Mouse (Mus musculus) limb, embryonic 15.5 days (tissue): ENCODE measurements around the gene Evx2. TPM values are rescaled to one million over a fixed set of nuclear protein-coding genes. Genes with fewer than 3 reads are reported as not detected.

ENCODE experiments used
- ATAC-seq: fragments of 200-750 bp; cut with Nextera tagmentation; 2 replicates; pipeline ENCODE4 v1.8.0; 2017; ENCODE audit warnings: low read depth, moderate TSS enrichment; ENCODE audit not compliant: insufficient number of reproducible peaks, low FRiP score, low TSS enrichment
- H3K27ac ChIP-seq: fragments of 300-500 bp; sonication (generic); 2 replicates; pipeline ENCODE4 v1.5.1; 2015; ENCODE audit warnings: moderate library complexity, mild to moderate bottlenecking, inconsistent platforms
- H3K27me3 ChIP-seq: fragments of 300-500 bp; sonication (generic); 2 replicates; pipeline ENCODE4 v1.6.1; 2015; ENCODE audit warnings: inconsistent platforms
- H3K36me3 ChIP-seq: fragments of 300-500 bp; sonication (generic); 2 replicates; pipeline ENCODE4 v1.6.1; 2015; ENCODE audit warnings: inconsistent platforms
- H3K4me1 ChIP-seq: fragments of 300-500 bp; sonication (generic); 2 replicates; pipeline ENCODE4 v1.6.1; 2015; ENCODE audit warnings: inconsistent platforms
- H3K4me2 ChIP-seq: fragments of 300-500 bp; sonication (generic); 2 replicates; pipeline ENCODE4 v1.6.1; 2015; ENCODE audit warnings: mild to moderate bottlenecking, inconsistent platforms
- H3K4me3 ChIP-seq: fragments of 300-500 bp; sonication (generic); 2 replicates; pipeline ENCODE4 v1.5.1; 2015; ENCODE audit warnings: mild to moderate bottlenecking, inconsistent platforms
- H3K9ac ChIP-seq: fragments of 300-500 bp; sonication (generic); 2 replicates; pipeline ENCODE4 v1.6.1; 2015; ENCODE audit warnings: inconsistent platforms
- H3K9me3 ChIP-seq: fragments of 300-500 bp; sonication (generic); 2 replicates; pipeline ENCODE4 v1.6.1; 2016; ENCODE audit warnings: inconsistent platforms
- WGBS: fragments of 180-500 bp; shearing (Covaris S2); methylation state at CpG from one replicate; pipeline ENCODE4 v1.1.7; 2015; 5-methylcytosine and 5-hydroxymethylcytosine counted together
- polyA plus RNA-seq: library from polyadenylated mRNA; unstranded; fragments of >200 nt; fragmentation: Nextera tagmentation; extraction: Ambion mirVana; gene quantifications from 2 replicates; pipeline ENCODE4 v1.2.1, GENCODE M21; 2015

Evx2 gene
- polyA plus RNA-seq, 1 experiment from 2014 or later: 1.4 TPM

- Histone ChIP-seq H3K9me3 (no peaks in the 10 kb centered on the region), H3K4me2 (peak overlapping the region; percentile 49), H3K4me1 (peaks cover 24% of the 10 kb centered on the region), H3K36me3 (no peaks in the 10 kb centered on the region; the same call in 1 of the 2 replicates), H3K9ac (peak overlapping the region; percentile 34), H3K4me3 (peak overlapping the region; percentile 42), H3K27me3 (peaks cover 72% of the 10 kb centered on the region), H3K27ac (peak overlapping the region; percentile 78)
- 4% methylated on average over 27 of the region's 27 CpGs for WGBS
- ATAC-seq: no peak
Measured at GRCm38 (mm10) chr2:74686988-74687697, 27.8 kb upstream of the Evx2 start.

GRCm38 (mm10) chr2:74686301-74686987 lies 27.1 kb upstream of the Evx2 start:
- ATAC-seq: no peak
- Histone ChIP-seq H3K36me3 (no peaks in the 10 kb centered on the region), H3K9me3 (no peaks in the 10 kb centered on the region), H3K4me3 (peak overlapping the region; percentile 42), H3K4me1 (peaks cover 26% of the 10 kb centered on the region), H3K27me3 (peaks cover 72% of the 10 kb centered on the region), H3K9ac (peak overlapping the region; percentile 34), H3K27ac (peak overlapping the region; percentile 78), H3K4me2 (peak overlapping the region; percentile 49)
- WGBS: 10% methylated on average over 17 of the region's 17 CpGs

GRCm38 (mm10) chr2:74685059-74685603 lies 25.8 kb upstream of the Evx2 start:
- peak overlapping the region; percentile 60 for H3K4me3 ChIP-seq
- peaks cover 21% of the 10 kb centered on the region for H3K4me1 ChIP-seq
- WGBS: 32% methylated on average over 4 of the region's 4 CpGs
- peak overlapping the region; percentile 65 for H3K4me2 ChIP-seq
- no peak for ATAC-seq
- no peak overlapping the region for H3K9ac ChIP-seq
- no peaks in the 10 kb centered on the region for H3K9me3 ChIP-seq
- H3K27ac ChIP-seq: no peak overlapping the region; the same call in 1 of the 2 replicates
- no peaks in the 10 kb centered on the region for H3K36me3 ChIP-seq
- H3K27me3 ChIP-seq: peaks cover 78% of the 10 kb centered on the region

- ATAC-seq: no peak
- 15% methylated on average over 12 of the region's 12 CpGs for WGBS
- Histone ChIP-seq H3K4me1 (peaks cover 26% of the 10 kb centered on the region), H3K36me3 (no peaks in the 10 kb centered on the region), H3K4me3 (peak overlapping the region; percentile 60), H3K9ac (peak overlapping the region; percentile 71), H3K4me2 (peak overlapping the region; percentile 65), H3K27ac (peak overlapping the region; percentile 94), H3K27me3 (peaks cover 79% of the 10 kb centered on the region), H3K9me3 (no peaks in the 10 kb centered on the region)
Measured at GRCm38 (mm10) chr2:74684106-74684505, 24.7 kb upstream of the Evx2 start.

GRCm38 (mm10) chr2:74683471-74683951 lies 24.2 kb upstream of the Evx2 start:
- H3K4me2 ChIP-seq: peak overlapping the region; percentile 65
- H3K27ac ChIP-seq: peak overlapping the region; percentile 94
- peaks cover 82% of the 10 kb centered on the region for H3K27me3 ChIP-seq
- no peaks in the 10 kb centered on the region for H3K9me3 ChIP-seq
- H3K36me3 ChIP-seq: no peaks in the 10 kb centered on the region
- 0 out of 2 replicates have a peak, but pooled peaks have one; percentile 8 for ATAC-seq
- 3% methylated on average over 18 of the region's 18 CpGs for WGBS
- peaks cover 30% of the 10 kb centered on the region for H3K4me1 ChIP-seq
- peak overlapping the region; percentile 60 for H3K4me3 ChIP-seq
- H3K9ac ChIP-seq: peak overlapping the region; percentile 71

- Histone ChIP-seq H3K4me3 (peak overlapping the region; percentile 60), H3K27ac (peak overlapping the region; percentile 94), H3K4me2 (peak overlapping the region; percentile 65), H3K27me3 (peaks cover 81% of the 10 kb centered on the region), H3K4me1 (peaks cover 30% of the 10 kb centered on the region), H3K9ac (peak overlapping the region; percentile 71), H3K36me3 (no peaks in the 10 kb centered on the region), H3K9me3 (no peaks in the 10 kb centered on the region)
- 0% methylated on average over 35 of the region's 51 CpGs for WGBS
- no peak for ATAC-seq
Measured at GRCm38 (mm10) chr2:74682796-74683195, 23.4 kb upstream of the Evx2 start.

GRCm38 (mm10) chr2:74681594-74682531 lies 22.5 kb upstream of the Evx2 start:
- WGBS: 2% methylated on average over 67 of the region's 78 CpGs
- peak overlapping the region; percentile 71 for H3K9ac ChIP-seq
- H3K9me3 ChIP-seq: no peaks in the 10 kb centered on the region
- peak overlapping the region; percentile 65 for H3K4me2 ChIP-seq
- peak overlapping the region; percentile 60 for H3K4me3 ChIP-seq
- peaks cover 26% of the 10 kb centered on the region for H3K4me1 ChIP-seq
- ATAC-seq: peak; percentile 74
- peak overlapping the region; percentile 94 for H3K27ac ChIP-seq
- no peaks in the 10 kb centered on the region for H3K36me3 ChIP-seq
- H3K27me3 ChIP-seq: peaks cover 78% of the 10 kb centered on the region

- Histone ChIP-seq H3K9me3 (no peaks in the 10 kb centered on the region), H3K27ac (peak overlapping the region; percentile 94), H3K4me2 (peak overlapping the region; percentile 65), H3K4me3 (peak overlapping the region; percentile 60), H3K36me3 (no peaks in the 10 kb centered on the region), H3K27me3 (peaks cover 83% of the 10 kb centered on the region), H3K4me1 (peaks cover 29% of the 10 kb centered on the region), H3K9ac (peak overlapping the region; percentile 71)
- WGBS: 15% methylated on average over 21 of the region's 21 CpGs
- no peak for ATAC-seq
Measured at GRCm38 (mm10) chr2:74680561-74681398, 21.4 kb upstream of the Evx2 start.

- under 1% methylated on average over 23 of the region's 23 CpGs for WGBS
Measured at GRCm38 (mm10) chr2:74679980-74680379, 20.6 kb upstream of the Evx2 start.

GRCm38 (mm10) chr2:74679596-74679971 lies 20.2 kb upstream of the Evx2 start:
- ATAC-seq: no peak
- Histone ChIP-seq H3K27me3 (peaks cover 89% of the 10 kb centered on the region), H3K4me3 (peak overlapping the region; percentile 60), H3K9me3 (no peaks in the 10 kb centered on the region), H3K27ac (peak overlapping the region; percentile 94), H3K4me2 (peak overlapping the region; percentile 65), H3K9ac (peak overlapping the region; percentile 44), H3K36me3 (no peaks in the 10 kb centered on the region), H3K4me1 (peaks cover 39% of the 10 kb centered on the region)
- under 1% methylated on average over 26 of the region's 26 CpGs for WGBS

More at GRCm38 (mm10) chr2:74679980-74680379, 20.6 kb upstream of the Evx2 start:
- no peak for ATAC-seq
- Histone ChIP-seq H3K27me3 (peaks cover 87% of the 10 kb centered on the region), H3K27ac (peak overlapping the region; percentile 94), H3K4me3 (peak overlapping the region; percentile 60), H3K36me3 (no peaks in the 10 kb centered on the region), H3K4me1 (peaks cover 36% of the 10 kb centered on the region), H3K4me2 (peak overlapping the region; percentile 65), H3K9ac (peak overlapping the region; percentile 44), H3K9me3 (no peaks in the 10 kb centered on the region)
